Mouse (Mus musculus): Measurements from ENCODE around the gene Shbg. TPM values are rescaled to one million over a fixed set of nuclear protein-coding genes. Genes with fewer than 3 reads are reported as not detected.
A peak's percentile ranks its signal among the peaks of the same experiment; 100 is the strongest.

Gene Shbg
- total and polyA plus RNA-seq, 2 experiments from 2014 or later: not detected

GRCm38 (mm10) chr11:69581814-69582213 lies 35.9 kb downstream of the Shbg start:
- H3K4me2 ChIP-seq (ENCODE audit: low read depth, low read length, poor library complexity, severe bottlenecking): peak overlapping the region; percentile 92
- TF ChIP-seq CTCF (IDR thresholded peaks at IDR 0.05): peak; percentile 6; the same call in 1 of the 2 replicates
- peak overlapping the region; percentile 70; the same call in 1 of the 2 replicates for H3K9ac ChIP-seq (replicated peaks; ENCODE audit: low read length, poor library complexity, severe bottlenecking)
- no peaks in the 10 kb centered on the region for H3K27me3 ChIP-seq (ENCODE audit: insufficient read depth, low read length)
- H3K4me1 ChIP-seq (ENCODE audit: insufficient read depth, low read length): peaks cover 16% of the 10 kb centered on the region
- H3K4me3 ChIP-seq (ENCODE audit: low read depth, low read length): peak overlapping the region; percentile 64
- WGBS: 2% methylated on average over 8 of the region's 8 CpGs
- peak overlapping the region; percentile 92; the same call in 1 of the 2 replicates for H3K27ac ChIP-seq (ENCODE audit: low read depth, low read length)
- ATAC-seq (ENCODE audit: low FRiP score): no peak
- H3K9me3 ChIP-seq (ENCODE audit: low read length): no peaks in the 10 kb centered on the region
- 0 out of 2 replicates have a peak, but pooled peaks cover 2% of the 10 kb centered on the region for H3K36me3 ChIP-seq (ENCODE audit: insufficient read depth, low read length)
- DNase-seq (ENCODE audit: low spot score): no peak

- DNase-seq (ENCODE audit: low spot score) (peak; percentile 96), ATAC-seq (ENCODE audit: low FRiP score) (peak; percentile 82)
- H3K4me2 ChIP-seq (ENCODE audit: low read depth, low read length, poor library complexity, severe bottlenecking): peak overlapping the region; percentile 92
- H3K36me3 ChIP-seq (ENCODE audit: insufficient read depth, low read length): no peaks in the 10 kb centered on the region
- TF ChIP-seq CTCF (IDR thresholded peaks at IDR 0.05): no peak
- no peaks in the 10 kb centered on the region for H3K27me3 ChIP-seq (ENCODE audit: insufficient read depth, low read length)
- H3K9ac ChIP-seq (replicated peaks; ENCODE audit: low read length, poor library complexity, severe bottlenecking): peak overlapping the region; percentile 70
- peaks cover 17% of the 10 kb centered on the region for H3K4me1 ChIP-seq (ENCODE audit: insufficient read depth, low read length)
- H3K27ac ChIP-seq (ENCODE audit: low read depth, low read length): peak overlapping the region; percentile 92
- WGBS: under 1% methylated on average over 36 of the region's 36 CpGs
- peak overlapping the region; percentile 64 for H3K4me3 ChIP-seq (ENCODE audit: low read depth, low read length)
- no peaks in the 10 kb centered on the region for H3K9me3 ChIP-seq (ENCODE audit: low read length)
These were observed 36.5 kb downstream of the Shbg start for GRCm38 (mm10) chr11:69581147-69581688.

- peak overlapping the region; percentile 64 for H3K4me3 ChIP-seq (ENCODE audit: low read depth, low read length)
- peaks cover 17% of the 10 kb centered on the region for H3K4me1 ChIP-seq (ENCODE audit: insufficient read depth, low read length)
- H3K9ac ChIP-seq (replicated peaks; ENCODE audit: low read length, poor library complexity, severe bottlenecking): peak overlapping the region; percentile 70
- under 1% methylated on average over 25 of the region's 25 CpGs for WGBS
- ATAC-seq (ENCODE audit: low FRiP score): no peak
- H3K27ac ChIP-seq (ENCODE audit: low read depth, low read length): peak overlapping the region; percentile 92
- no peak for TF ChIP-seq CTCF (IDR thresholded peaks at IDR 0.05)
- no peaks in the 10 kb centered on the region for H3K36me3 ChIP-seq (ENCODE audit: insufficient read depth, low read length)
- DNase-seq (ENCODE audit: low spot score): no peak
- no peaks in the 10 kb centered on the region for H3K27me3 ChIP-seq (ENCODE audit: insufficient read depth, low read length)
- no peaks in the 10 kb centered on the region for H3K9me3 ChIP-seq (ENCODE audit: low read length)
- H3K4me2 ChIP-seq (ENCODE audit: low read depth, low read length, poor library complexity, severe bottlenecking): peak overlapping the region; percentile 92
These were observed 37.0 kb downstream of the Shbg start for GRCm38 (mm10) chr11:69580572-69581146.

GRCm38 (mm10) chr11:69580091-69580514 lies 37.6 kb downstream of the Shbg start, which contains the start of the genes Wrap53 and Trp53:
Wrap53 (minus strand) TSS chr11:69580255.
Trp53 (plus strand) TSS chr11:69580359.
- no peaks in the 10 kb centered on the region for H3K36me3 ChIP-seq (ENCODE audit: insufficient read depth, low read length)
- peak within 1 kb of the TSS; percentile 92 for H3K27ac ChIP-seq (ENCODE audit: low read depth, low read length)
- peak within 1 kb of the TSS; percentile 72 for H3K9ac ChIP-seq (replicated peaks; ENCODE audit: low read length, poor library complexity, severe bottlenecking)
- ATAC-seq (ENCODE audit: low FRiP score): peak; percentile 75
- under 1% methylated on average over 13 of the region's 13 CpGs for WGBS
- H3K9me3 ChIP-seq (ENCODE audit: low read length): no peaks in the 10 kb centered on the region
- TF ChIP-seq CTCF (IDR thresholded peaks at IDR 0.05): no peak
- peak within 1 kb of the TSS; percentile 64 for H3K4me3 ChIP-seq (ENCODE audit: low read depth, low read length)
- peaks cover 17% of the 10 kb centered on the region for H3K4me1 ChIP-seq (ENCODE audit: insufficient read depth, low read length)
- peak; percentile 98 for DNase-seq (ENCODE audit: low spot score)
- H3K4me2 ChIP-seq (ENCODE audit: low read depth, low read length, poor library complexity, severe bottlenecking): peak within 1 kb of the TSS; percentile 92
- H3K27me3 ChIP-seq (ENCODE audit: insufficient read depth, low read length): no peaks in the 10 kb centered on the region

- TF ChIP-seq CTCF (IDR thresholded peaks at IDR 0.05): peak; percentile 100
- peak overlapping the region; percentile 92 for H3K4me2 ChIP-seq (ENCODE audit: low read depth, low read length, poor library complexity, severe bottlenecking)
- H3K27me3 ChIP-seq (ENCODE audit: insufficient read depth, low read length): no peaks in the 10 kb centered on the region
- WGBS: 2% methylated on average over 39 of the region's 39 CpGs
- peak overlapping the region; percentile 92 for H3K27ac ChIP-seq (ENCODE audit: low read depth, low read length)
- DNase-seq (ENCODE audit: low spot score): peak; percentile 99
- H3K4me1 ChIP-seq (ENCODE audit: insufficient read depth, low read length): peaks cover 17% of the 10 kb centered on the region
- H3K4me3 ChIP-seq (ENCODE audit: low read depth, low read length): peak overlapping the region; percentile 64
- peak overlapping the region; percentile 72 for H3K9ac ChIP-seq (replicated peaks; ENCODE audit: low read length, poor library complexity, severe bottlenecking)
- no peaks in the 10 kb centered on the region for H3K9me3 ChIP-seq (ENCODE audit: low read length)
- ATAC-seq (ENCODE audit: low FRiP score): peak; percentile 84
- H3K36me3 ChIP-seq (ENCODE audit: insufficient read depth, low read length): no peaks in the 10 kb centered on the region
These were observed 38.3 kb downstream of the Shbg start for GRCm38 (mm10) chr11:69579128-69580017.
